Mouse (Mus musculus) spleen, adult 18-20 months (tissue): Measurements from ENCODE around the gene Stag1.

ENCODE experiments used
- DNase-seq, 2 experiments: peaks; one replicate each; pipeline ENCODE4 v3.0.0; 2022; ENCODE audit warnings: mixed read lengths in 2 of 2

Gene Stag1

GRCm38 (mm10) chr9:100605985-100606554, 8.5 kb downstream of the Stag1 start:
- DNase-seq, result no peak

DNA sequence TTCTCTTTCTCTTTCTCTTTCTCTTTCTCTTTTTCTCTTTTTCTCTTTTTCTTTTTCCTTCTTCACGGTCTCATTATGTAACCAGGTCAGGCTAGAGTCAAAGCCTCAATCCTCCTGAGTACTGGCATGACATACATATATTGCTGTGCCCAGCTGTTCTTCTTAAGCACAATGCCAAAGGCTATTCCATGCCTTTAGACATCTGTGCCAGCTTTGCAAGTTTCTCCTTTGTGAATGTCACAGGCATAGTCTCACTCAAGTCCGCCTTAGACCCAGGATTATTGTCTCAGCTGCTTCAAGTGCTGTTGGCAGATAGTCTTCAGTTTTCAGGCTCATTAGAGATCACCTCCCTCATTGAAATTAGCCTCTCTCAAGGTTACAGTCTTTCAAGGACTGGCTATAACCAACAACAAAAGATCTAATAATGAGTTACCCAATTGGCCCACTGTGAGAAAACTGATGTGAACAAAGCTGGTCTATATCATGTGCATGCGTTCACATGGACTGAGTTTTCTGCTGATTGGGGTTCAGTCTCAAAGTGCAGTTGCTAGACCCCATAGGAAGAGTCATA, 16.0 kb downstream of the Stag1 start:
- no peak for DNase-seq

- no peak for DNase-seq
Observed at GRCm38 (mm10) chr9:100616947-100617346, 19.3 kb downstream of the Stag1 start.

DNA sequence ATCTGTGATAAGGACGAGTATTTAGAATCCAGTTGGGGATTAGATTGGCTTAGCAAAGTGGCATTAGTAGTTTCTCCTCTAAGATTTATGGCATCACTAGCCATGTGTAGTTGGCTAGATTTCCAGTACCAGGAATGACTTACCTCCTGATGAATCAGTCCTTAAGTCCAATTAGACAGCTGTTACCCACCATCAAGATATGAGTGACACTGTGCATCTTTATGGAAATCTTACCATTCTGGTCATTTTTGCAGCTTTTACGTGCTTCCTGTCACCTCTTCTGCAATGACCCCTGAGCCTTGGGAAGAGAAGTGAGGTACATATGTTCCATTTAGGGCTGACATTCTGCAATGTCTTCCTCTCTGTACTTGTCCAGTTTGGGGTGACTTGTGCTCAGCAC, 28.7 kb downstream of the Stag1 start:
- DNase-seq, result no peak

- no peak for DNase-seq
Observed at GRCm38 (mm10) chr9:100640754-100641153, 43.2 kb downstream of the Stag1 start.

- DNase-seq, result no peak
Observed at GRCm38 (mm10) chr9:100641391-100642085, 43.9 kb downstream of the Stag1 start.

- no peak for DNase-seq
Observed at GRCm38 (mm10) chr9:100642186-100642839, 44.7 kb downstream of the Stag1 start.

DNA sequence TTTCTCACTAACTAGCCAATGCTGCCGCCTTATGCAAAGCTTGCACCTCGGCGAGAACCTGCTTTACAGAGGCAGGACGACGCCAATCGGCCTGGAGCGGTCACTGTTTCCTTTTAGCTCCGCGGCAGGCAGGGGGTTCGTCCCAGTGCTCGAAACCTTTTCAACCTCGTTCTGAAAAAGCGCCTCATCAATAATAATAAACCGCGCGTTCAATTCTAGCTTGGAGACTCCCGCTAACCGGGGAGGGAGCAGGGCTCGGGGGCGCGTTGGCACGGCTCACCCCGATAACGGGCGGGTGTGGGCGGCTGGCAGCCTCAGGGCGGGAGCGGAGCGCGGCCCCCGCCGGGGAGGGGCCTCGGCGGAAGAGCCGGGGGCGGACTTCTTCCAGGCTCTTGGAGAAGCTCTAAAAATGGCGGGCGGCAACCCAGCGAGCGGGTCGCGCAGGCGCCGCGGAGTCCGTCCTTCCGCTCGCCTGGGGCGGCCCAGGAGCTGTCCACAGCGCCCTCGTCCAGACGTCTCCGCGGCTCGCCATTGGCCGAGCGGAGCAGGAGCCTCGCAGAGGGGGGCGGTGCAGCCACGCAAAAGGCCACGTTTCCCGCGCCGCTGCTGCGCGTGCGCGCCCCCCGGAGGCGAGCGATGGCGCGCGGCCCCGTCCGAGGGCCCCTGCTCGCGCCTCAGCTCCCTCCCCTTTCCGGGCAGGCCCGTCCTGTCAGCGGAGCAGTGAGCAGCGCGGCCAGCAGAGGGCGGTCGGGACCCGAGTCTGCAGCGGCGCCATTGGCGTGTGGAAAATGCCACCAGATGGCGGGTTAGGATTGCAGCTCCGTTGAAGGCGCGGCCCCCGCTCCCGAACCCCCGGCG, 45.5 kb downstream of the Stag1 start:
- peak; percentile 99 for DNase-seq

- peak; percentile 54 to 62 for DNase-seq
Observed at GRCm38 (mm10) chr9:100644071-100644771, 46.6 kb downstream of the Stag1 start.

- no peak for DNase-seq
Observed at GRCm38 (mm10) chr9:100645026-100645940, 47.7 kb downstream of the Stag1 start.

DNA sequence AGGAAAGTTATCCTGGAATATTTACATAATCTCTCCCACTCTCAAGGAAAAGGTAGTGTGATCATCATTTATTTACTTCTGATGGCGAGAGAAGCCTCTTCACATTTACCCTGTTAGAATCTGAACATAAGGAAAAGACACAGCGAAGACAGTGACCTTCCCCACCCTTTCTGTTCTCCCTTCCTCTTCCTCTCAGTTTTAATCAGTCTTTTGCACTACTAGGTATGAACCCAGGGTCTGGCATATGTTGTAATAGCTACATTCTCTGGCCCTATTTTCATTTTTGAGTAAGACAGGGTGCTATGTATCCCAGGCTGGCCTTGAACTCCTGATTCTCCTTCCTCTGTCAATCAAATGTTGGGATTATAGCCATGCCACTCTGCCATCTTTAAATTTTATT, 48.7 kb downstream of the Stag1 start:
- no peak for DNase-seq

- DNase-seq, result no peak
Observed at GRCm38 (mm10) chr9:100647774-100648323, 50.3 kb downstream of the Stag1 start.

DNA sequence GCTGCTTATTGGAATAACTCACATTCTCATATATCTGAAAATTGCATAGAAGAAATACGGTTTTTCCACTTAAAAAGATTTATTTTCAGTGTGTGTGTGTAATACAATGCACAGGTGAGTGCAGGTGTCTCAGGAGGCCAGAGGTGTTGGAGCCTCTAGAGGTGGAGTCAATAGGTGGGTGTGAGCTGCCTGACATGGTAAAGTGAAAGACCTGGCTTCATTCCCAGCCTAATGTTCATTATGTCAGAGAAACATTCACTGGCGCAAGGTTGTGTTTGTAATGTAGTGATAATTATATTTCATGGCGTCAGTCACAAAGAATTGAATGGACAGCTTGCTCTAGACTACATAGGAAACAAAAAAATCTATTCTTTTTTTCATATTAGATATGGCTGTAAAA, 56.5 kb downstream of the Stag1 start:
- no peak for DNase-seq

DNA sequence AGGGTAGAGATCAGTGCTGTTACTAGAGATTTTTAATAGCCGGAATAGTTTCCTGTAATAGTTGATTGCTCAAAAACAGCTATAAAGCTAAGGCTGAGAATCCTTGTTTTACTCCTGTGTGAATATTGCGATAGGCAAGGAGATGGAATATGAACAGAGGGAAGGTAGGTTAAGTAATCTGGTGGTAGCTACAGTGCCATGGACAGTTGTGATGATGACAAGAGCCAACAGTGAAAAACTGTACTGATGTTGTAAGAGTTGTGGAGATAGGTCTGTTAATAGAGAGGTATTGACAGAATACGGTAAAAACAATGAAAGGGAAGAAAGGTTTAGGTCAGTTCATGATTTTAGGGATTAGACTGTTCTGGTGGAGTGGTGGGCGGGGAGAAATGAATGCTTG, 58.5 kb downstream of the Stag1 start:
- DNase-seq, result no peak

DNA sequence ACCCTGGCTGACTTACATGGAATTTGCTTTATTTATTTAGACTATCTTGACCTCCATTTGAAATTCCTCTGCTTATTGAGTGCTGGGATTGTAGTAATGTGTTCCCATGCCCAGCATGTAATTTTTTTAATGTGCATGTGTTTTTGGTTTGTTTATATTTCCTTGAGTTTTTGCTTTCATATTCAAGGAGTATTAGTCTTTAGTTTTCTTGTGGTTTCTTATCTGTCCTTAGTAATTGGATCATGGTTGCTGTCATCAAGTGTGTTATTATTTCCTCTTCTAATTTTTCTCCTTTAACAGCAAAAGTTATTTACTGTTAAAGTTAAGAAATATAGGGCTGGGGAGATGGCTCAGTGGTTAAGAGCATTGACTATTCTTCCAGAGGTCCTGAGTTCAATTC, 63.0 kb downstream of the Stag1 start:
- no peak for DNase-seq

- no peak for DNase-seq
Observed at GRCm38 (mm10) chr9:100663473-100664134, 66.0 kb downstream of the Stag1 start.

- DNase-seq, result no peak
Observed at GRCm38 (mm10) chr9:100670151-100670550, 72.6 kb downstream of the Stag1 start.

DNA sequence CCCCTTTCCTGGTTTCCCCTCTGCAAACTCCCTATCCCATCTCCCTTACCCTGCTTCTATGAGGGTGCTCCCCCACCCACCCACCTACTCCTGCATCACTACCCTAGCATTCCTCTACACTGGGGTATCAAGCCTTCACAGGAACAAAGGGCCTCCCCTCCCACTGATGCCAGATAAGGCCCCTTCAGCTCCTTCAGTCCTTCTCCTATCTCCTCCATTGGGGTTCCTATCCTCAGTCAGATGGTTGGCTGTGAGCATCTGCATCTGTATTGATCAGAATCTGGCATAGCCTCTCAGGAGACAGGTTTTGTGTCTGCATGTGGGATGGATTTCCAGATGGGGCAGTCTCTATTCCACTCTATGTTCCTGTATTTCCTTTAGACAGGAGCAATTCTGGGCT, 81.4 kb downstream of the Stag1 start:
- no peak for DNase-seq

DNA sequence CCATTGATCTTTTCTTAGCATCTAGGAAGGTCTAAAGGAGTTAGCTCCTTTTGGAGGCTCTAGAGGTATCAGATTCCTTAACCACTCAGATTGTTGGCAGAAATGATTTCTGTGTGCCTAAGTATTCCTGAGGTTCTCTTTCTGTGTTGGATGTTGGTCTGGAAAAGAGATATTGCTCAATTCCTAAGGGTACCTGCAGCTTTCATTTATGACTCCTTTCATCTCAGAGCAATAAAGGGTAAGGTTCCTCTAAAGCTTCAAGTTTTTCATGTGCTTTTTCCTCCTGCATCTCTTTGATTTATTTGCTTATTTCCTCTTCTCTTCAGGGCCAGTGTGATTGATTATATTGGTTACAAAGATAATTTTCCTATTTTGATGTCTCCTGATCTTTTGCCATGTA, 84.7 kb downstream of the Stag1 start:
- no peak for DNase-seq

GRCm38 (mm10) chr9:100685769-100686487, 88.3 kb downstream of the Stag1 start:
- no peak for DNase-seq
